Mouse (Mus musculus): ENCODE results near the gene Gm8257.
"Not testable (repeated sequence)": the region's sequence is repeated elsewhere in the genome, so short reads cannot be mapped to it uniquely, and the experiment has no call there.

Gm8257 gene

DNA sequence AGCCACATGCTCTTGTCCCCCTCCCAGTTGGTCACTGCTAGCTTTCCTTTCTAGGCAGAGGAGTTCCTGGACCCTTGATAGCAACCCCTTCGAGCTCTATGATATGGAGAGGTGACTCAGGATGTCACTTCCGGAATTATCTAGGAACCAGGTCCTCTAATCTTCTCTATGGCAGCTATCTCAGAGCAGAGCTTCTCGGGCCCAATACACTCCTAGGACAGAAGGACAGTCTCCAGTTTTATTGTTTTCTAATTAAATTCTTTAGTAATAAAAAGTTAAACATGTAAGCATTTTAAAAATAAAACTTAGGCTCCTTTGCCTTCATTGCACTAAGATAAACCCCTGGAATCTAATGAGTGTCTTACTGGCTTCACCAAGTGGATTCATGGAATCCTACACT is at the start of gene Gm8257:
Gene Gm8257, minus strand, starts transcription at position 101 of the 400 bp plus-strand sequence.
- in situ Hi-C loops (cut with MboI, MseI): not testable (repeated sequence)

DNA sequence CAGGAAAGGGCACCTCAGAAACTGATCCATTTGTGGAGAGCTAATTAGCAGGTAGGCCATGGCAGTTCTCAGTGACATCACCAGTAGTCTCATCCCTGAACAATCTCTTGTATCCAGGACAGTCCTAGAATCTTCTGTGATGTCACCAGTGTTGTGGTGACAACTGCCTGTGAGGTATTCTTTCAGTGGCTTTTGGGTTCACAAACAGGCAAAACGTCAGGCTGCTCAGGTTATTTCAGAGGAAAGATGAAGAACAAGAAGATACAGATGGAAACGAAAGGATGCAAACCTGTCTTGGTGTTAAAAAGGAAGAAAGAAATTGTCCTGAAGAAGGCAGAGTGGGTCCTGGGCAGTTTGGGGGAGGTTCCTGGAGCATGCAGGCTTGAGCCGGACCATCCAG is 44.0 kb upstream of the Gm8257 start, which contains the start of gene Gm8267:
Gene Gm8267, minus strand, starts transcription at position 101 of the 400 bp plus-strand sequence.
- in situ Hi-C loops (cut with MboI, MseI): no loop called here

DNA sequence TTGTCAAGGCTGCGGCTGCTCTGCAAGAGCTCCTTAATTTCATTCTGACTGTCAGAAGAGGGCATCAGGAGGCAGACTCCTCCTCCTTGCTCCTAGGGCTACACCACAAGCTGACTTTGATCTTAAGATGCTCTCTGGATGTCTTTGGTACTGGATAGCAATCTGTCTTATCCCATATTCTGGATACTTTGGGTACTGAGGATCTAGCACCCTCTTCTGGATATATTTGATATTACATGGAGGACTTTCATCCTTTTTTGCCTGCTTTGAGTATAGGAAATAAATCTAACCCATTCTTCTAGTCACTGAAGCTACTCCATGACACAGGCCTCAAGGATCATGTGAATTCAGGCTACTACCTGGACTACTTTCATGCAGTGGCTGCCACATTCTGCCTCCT is 36.5 kb upstream of the Gm8257 start:
- in situ Hi-C loops (cut with MboI, MseI): not testable (repeated sequence)

DNA sequence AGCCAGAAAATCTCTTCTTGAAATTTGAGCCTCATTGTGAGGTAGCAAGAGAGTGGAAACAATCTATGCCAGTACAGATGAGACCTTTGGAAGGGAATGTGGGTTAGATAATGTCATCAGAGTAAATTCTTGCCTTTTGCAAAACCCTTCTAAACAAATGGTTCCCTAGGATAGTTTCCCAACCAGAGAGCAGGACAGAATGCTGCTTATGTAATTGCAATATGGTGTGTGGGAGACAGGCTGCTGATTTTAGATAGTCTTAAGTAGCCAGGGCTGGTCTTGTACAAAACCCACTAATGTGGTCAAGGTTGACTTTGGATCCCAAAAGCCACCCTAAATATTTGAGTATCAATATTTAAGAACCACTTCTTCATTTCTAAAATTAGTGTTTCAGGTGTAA is 24.5 kb upstream of the Gm8257 start:
- in situ Hi-C loops (cut with MboI, MseI): not testable (repeated sequence)

DNA sequence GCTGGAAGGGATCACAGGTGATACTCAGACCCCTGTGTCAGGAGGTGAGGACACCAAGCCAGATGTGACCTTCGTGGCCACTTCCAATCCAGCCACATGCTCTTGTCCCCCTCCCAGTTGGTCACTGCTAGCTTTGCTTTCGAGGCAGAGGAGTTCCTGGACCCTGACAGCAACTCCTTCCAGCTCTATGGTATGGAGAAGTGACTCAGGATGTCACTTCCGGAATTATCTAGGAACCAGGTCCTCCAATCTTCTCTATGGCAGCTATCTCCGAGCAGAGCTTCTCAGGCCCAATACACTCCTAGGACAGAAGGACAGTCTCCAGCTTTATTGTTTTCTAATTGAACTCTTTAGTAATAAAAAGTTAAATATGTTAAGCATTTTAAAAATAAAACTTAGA is 78.5 kb downstream of the Gm8257 start, which contains the start of gene Gm5624:
Gene Gm5624, minus strand, starts transcription at position 202 of the 400 bp plus-strand sequence.
- in situ Hi-C loops (cut with MboI, MseI): not testable (repeated sequence)
